Mouse (Mus musculus) intestine, postnatal 0 days (tissue): ENCODE data around the gene Rhobtb3. TPM values are rescaled to one million over a fixed set of nuclear protein-coding genes. Genes with fewer than 3 reads are reported as not detected.
"Not testable (repeated sequence)": the region's sequence is repeated elsewhere in the genome, so short reads cannot be mapped to it uniquely, and the experiment has no call there.

Source experiments
- ATAC-seq: fragments of 200-750 bp; cut with Nextera tagmentation; 2 replicates; pipeline ENCODE4 v1.8.0; 2017; ENCODE audit warnings: mild to moderate bottlenecking, moderate TSS enrichment, moderate library complexity
- H3K27ac ChIP-seq: fragments of 300-500 bp; sonication (generic); 2 replicates; pipeline ENCODE4 v1.5.1; 2014; ENCODE audit warnings: mild to moderate bottlenecking, low read depth, low read length, moderate library complexity
- H3K27me3 ChIP-seq: fragments of 300-500 bp; sonication (generic); replicated peaks from 2 replicates; pipeline ENCODE4 v1.6.1; 2014; ENCODE audit warnings: low read length, mixed read lengths; ENCODE audit not compliant: control insufficient read depth, insufficient read depth
- H3K36me3 ChIP-seq: fragments of 300-500 bp; sonication (generic); 2 replicates; pipeline ENCODE4 v1.6.1; 2014; ENCODE audit warnings: mild to moderate bottlenecking, moderate library complexity; ENCODE audit not compliant: control insufficient read depth, insufficient read depth
- H3K4me1 ChIP-seq: fragments of 300-500 bp; sonication (generic); replicated peaks from 2 replicates; pipeline ENCODE4 v1.6.1; 2014; ENCODE audit warnings: antibody characterized with exemption, low read length, mixed read lengths; ENCODE audit not compliant: control insufficient read depth, insufficient read depth
- H3K4me2 ChIP-seq: fragments of 300-500 bp; sonication (generic); replicated peaks from 2 replicates; pipeline ENCODE4 v1.6.1; 2014; ENCODE audit warnings: low read depth, mild to moderate bottlenecking, moderate library complexity
- H3K4me3 ChIP-seq: fragments of 300-500 bp; sonication (generic); 2 replicates; pipeline ENCODE4 v1.5.1; 2014; ENCODE audit warnings: low read depth, low read length
- H3K9ac ChIP-seq: fragments of 300-500 bp; sonication (generic); 2 replicates; pipeline ENCODE4 v1.6.1; 2014; ENCODE audit warnings: mild to moderate bottlenecking, low read depth, low read length
- H3K9me3 ChIP-seq: fragments of 300-500 bp; sonication (generic); 2 replicates; pipeline ENCODE4 v1.6.1; 2016; ENCODE audit warnings: mixed run types; ENCODE audit not compliant: control insufficient read depth
- CTCF ChIP-seq: sonication (generic); IDR thresholded peaks from 2 replicates; pipeline ENCODE4 v1.5.1; 2016; ENCODE audit warnings: low read depth, mild to moderate bottlenecking, control low read depth, antibody characterized with exemption, moderate library complexity
- WGBS: fragments of 180-500 bp; shearing (Covaris S2); extraction: QIAGEN DNeasy Blood & Tissue Kit; methylation state at CpG from one replicate; pipeline ENCODE4 v1.1.7; 2014; 5-methylcytosine and 5-hydroxymethylcytosine counted together
- polyA plus RNA-seq: library from polyadenylated mRNA; unstranded; fragments of >200 nt; fragmentation: Nextera tagmentation; extraction: Ambion mirVana; gene quantifications from 2 replicates; pipeline ENCODE4 v1.2.1, GENCODE M21; 2015

The Rhobtb3 gene
- polyA plus RNA-seq, 1 experiment from 2014 or later, result 10.1 TPM

GRCm38 (mm10) chr13:75930660-75931059 is 13.1 kb downstream of the Rhobtb3 start:
- Histone ChIP-seq H3K4me2 (no peak overlapping the region), H3K9me3 (no peaks in the 10 kb centered on the region), H3K9ac (no peak overlapping the region), H3K4me3 (no peak overlapping the region), H3K36me3 (peaks cover 5% of the 10 kb centered on the region; the same call in 1 of the 2 replicates), H3K4me1 (no peaks in the 10 kb centered on the region), H3K27ac (no peak overlapping the region), H3K27me3 (no peaks in the 10 kb centered on the region)
- 60% methylated on average over 2 of the region's 2 CpGs for WGBS
- TF ChIP-seq CTCF, result no peak
- ATAC-seq, result no peak

DNA sequence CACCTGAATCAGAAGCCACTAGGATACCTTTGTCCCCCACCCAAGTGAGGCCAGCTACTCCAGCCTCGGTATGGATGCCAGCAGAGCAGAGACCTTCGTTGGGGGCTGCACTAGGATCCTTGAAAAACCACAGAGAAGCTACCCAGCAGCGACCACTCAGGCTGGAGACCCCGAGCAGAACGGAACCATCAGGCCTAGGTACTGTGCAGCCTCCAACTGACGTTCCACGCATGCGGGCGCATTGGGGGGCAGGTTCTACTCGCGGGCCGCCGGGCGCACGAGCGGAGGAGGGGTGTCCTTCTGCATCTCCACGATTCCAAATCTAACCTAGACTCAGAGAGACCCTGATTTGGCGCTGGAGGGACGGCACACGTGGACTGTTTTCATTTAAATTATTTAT is 13.7 kb downstream of the Rhobtb3 start:
- 94% methylated on average over 20 of the region's 20 CpGs for WGBS

DNA sequence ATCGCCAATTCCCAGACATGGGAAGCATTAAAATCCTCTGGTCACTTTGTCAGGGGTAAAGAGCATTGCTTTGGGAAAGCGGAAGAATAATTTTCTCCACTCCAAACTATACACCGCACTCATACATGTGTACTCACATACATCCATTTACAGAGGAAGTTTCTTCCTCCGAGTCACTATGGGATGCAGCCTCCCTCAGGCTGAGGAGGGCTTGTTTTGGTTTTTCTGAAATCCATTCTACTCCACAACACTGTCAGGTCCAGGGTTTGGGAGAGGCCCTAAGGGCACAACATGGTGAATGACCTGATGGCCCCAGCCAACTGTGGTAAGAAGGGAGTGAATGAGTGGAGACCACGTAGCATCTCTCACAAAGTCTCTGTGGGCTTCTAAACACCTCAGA is 14.7 kb downstream of the Rhobtb3 start:
- not testable (repeated sequence) for ATAC-seq, H3K9me3 ChIP-seq, H3K27ac ChIP-seq, H3K4me2 ChIP-seq, H3K4me1 ChIP-seq, H3K27me3 ChIP-seq, H3K9ac ChIP-seq, H3K36me3 ChIP-seq, H3K4me3 ChIP-seq
- WGBS, result 97% methylated on average over 5 of the region's 5 CpGs

More for the DNA sequence above, 13.7 kb downstream of the Rhobtb3 start:
- Histone ChIP-seq H3K4me2 (no peak overlapping the region), H3K9ac (no peak overlapping the region), H3K27ac (no peak overlapping the region), H3K4me1 (no peaks in the 10 kb centered on the region), H3K4me3 (no peak overlapping the region), H3K9me3 (no peaks in the 10 kb centered on the region), H3K27me3 (no peaks in the 10 kb centered on the region), H3K36me3 (peaks cover 5% of the 10 kb centered on the region; the same call in 1 of the 2 replicates)
- TF ChIP-seq CTCF, result no peak
- ATAC-seq, result no peak

- Histone ChIP-seq H3K27ac (no peak overlapping the region), H3K36me3 (peaks cover 5% of the 10 kb centered on the region; the same call in 1 of the 2 replicates), H3K4me1 (no peaks in the 10 kb centered on the region), H3K9me3 (no peaks in the 10 kb centered on the region), H3K4me2 (no peak overlapping the region), H3K27me3 (no peaks in the 10 kb centered on the region), H3K9ac (no peak overlapping the region), H3K4me3 (no peak overlapping the region)
- no peak for ATAC-seq
- no peak for TF ChIP-seq CTCF
Observed at GRCm38 (mm10) chr13:75927951-75928350, 15.8 kb downstream of the Rhobtb3 start.

- Histone ChIP-seq H3K4me1 (no peaks in the 10 kb centered on the region), H3K27ac (no peak overlapping the region), H3K4me3 (no peak overlapping the region), H3K36me3 (peaks cover 20% of the 10 kb centered on the region), H3K9me3 (no peaks in the 10 kb centered on the region), H3K27me3 (no peaks in the 10 kb centered on the region), H3K9ac (no peak overlapping the region), H3K4me2 (no peak overlapping the region)
- no peak for TF ChIP-seq CTCF
- WGBS, result 73% methylated on average over 4 of the region's 4 CpGs
- no peak; the same call in 1 of the 2 replicates for ATAC-seq
Observed at GRCm38 (mm10) chr13:75914151-75914550, 29.6 kb downstream of the Rhobtb3 start.

DNA sequence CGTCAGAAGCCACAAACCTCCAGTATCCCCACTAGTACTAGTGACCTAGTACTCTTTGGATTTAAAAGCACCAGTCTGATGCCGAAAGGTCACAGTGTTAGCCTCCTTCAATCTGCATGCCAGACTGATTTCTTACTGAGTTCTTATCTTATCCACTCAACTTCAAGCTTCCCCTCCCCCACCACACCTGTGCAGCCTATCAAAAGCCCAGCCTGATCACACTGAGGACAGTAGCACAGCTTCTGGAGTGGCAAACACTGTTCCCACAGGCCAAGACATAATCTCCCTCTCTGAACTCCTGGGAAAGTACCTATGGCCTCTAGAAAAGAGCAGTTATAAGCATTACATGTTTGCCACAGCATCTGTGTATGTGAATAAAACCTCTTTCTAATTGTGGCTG is 35.5 kb downstream of the Rhobtb3 start:
- no peak overlapping the region for H3K4me2 ChIP-seq
- no peak overlapping the region for H3K9ac ChIP-seq
- H3K4me3 ChIP-seq, result no peak overlapping the region
- peak; percentile 35; the same call in 1 of the 2 replicates for ATAC-seq
- H3K4me1 ChIP-seq, result 0 out of 2 replicates have a peak, but pooled peaks cover 5% of the 10 kb centered on the region
- no peaks in the 10 kb centered on the region for H3K27me3 ChIP-seq
- H3K9me3 ChIP-seq, result no peaks in the 10 kb centered on the region
- TF ChIP-seq CTCF, result no peak
- WGBS, result 54% methylated on average over 2 of the region's 2 CpGs
- H3K27ac ChIP-seq, result peak overlapping the region; percentile 28; the same call in 1 of the 2 replicates
- H3K36me3 ChIP-seq, result 0 out of 2 replicates have a peak, but pooled peaks cover 8% of the 10 kb centered on the region

DNA sequence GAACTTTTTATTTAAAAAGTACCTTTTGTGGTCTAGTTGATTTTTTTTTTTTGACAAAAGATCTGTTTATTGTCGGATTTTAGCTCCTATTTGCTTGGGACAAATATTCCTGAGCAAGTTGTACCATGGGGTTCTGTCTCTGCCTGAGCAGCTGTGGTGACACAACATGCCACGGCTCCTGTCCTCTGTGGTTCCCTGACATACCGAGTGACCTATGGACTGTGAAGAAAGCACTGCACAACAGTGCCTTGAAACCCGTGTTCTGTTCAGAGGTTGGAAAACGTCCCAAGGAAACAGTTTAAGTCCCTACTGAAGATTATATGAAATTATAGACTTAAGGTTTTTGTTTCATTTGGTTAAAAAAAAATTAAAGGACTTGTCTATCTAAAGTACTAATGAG is 36.6 kb downstream of the Rhobtb3 start:
- Histone ChIP-seq H3K4me2 (no peak overlapping the region), H3K36me3 (0 out of 2 replicates have a peak, but pooled peaks cover 11% of the 10 kb centered on the region), H3K9me3 (no peaks in the 10 kb centered on the region), H3K4me1 (0 out of 2 replicates have a peak, but pooled peaks cover 5% of the 10 kb centered on the region), H3K27ac (peak overlapping the region; percentile 30; the same call in 1 of the 2 replicates), H3K27me3 (no peaks in the 10 kb centered on the region), H3K9ac (no peak overlapping the region), H3K4me3 (no peak overlapping the region)
- WGBS, result 48% methylated on average over 5 of the region's 5 CpGs
- no peak for TF ChIP-seq CTCF
- ATAC-seq, result peak; percentile 91
